Mouse (Mus musculus) kidney, adult 2 months (tissue): Measurements from ENCODE around the gene Haus3.

Experiments
- CTCF ChIP-seq: fragments of 200-500 bp; conservative IDR thresholded peaks from 2 replicates; pipeline ENCODE4 v1.5.1; 2011; ENCODE audit warnings: low read depth, mild to moderate bottlenecking, control low read depth, low read length, moderate library complexity, mixed read lengths; ENCODE audit not compliant: insufficient read depth, insufficient read length
- POLR2A ChIP-seq: fragments of 200-500 bp; IDR thresholded peaks from one replicate; pipeline ENCODE4 v1.6.1; 2011; ENCODE audit warnings: low read depth, low read length, control low read depth

- TF ChIP-seq POLR2A = no peak
- TF ChIP-seq CTCF = peak; percentile 80
Measured at GRCm38 (mm10) chr5:34139751-34140150, 29.6 kb downstream of the Haus3 start.
